Mouse (Mus musculus) CD8-positive naive resting alpha-beta T cell, adult 2 months (primary cell): ENCODE measurements around the gene Tmem86a.
A peak's percentile ranks its signal among the peaks of the same experiment; 100 is the strongest.

Experiments used
- DNase-seq, 2 experiments: peaks; one replicate each; pipeline ENCODE4 v3.0.0; 2022; ENCODE audit warnings: low read depth in 2 of 2, low spot score in 2 of 2

The Tmem86a gene

GRCm38 (mm10) chr7:47050366-47050765, at the start of gene Tmem86a:
Gene Tmem86a (plus strand): TSS chr7:47050601.
- DNase-seq, result peak; percentile 87 to 89

GRCm38 (mm10) chr7:47000644-47000983, 49.8 kb upstream of the Tmem86a start:
- no peak for DNase-seq

- no peak for DNase-seq
Measured at GRCm38 (mm10) chr7:47001125-47001899, 49.1 kb upstream of the Tmem86a start.

GRCm38 (mm10) chr7:47001900-47002275, 48.5 kb upstream of the Tmem86a start:
- DNase-seq, result no peak

GRCm38 (mm10) chr7:47003411-47004115, 46.8 kb upstream of the Tmem86a start:
- no peak for DNase-seq

GRCm38 (mm10) chr7:47007109-47007780, 43.2 kb upstream of the Tmem86a start:
- peak in 1 of 2 experiments; percentile 15 for DNase-seq

- no peak for DNase-seq
Measured at GRCm38 (mm10) chr7:47007818-47008167, 42.6 kb upstream of the Tmem86a start.

GRCm38 (mm10) chr7:47008168-47008993, 42.0 kb upstream of the Tmem86a start, which contains the start of gene Spty2d1:
Gene Spty2d1 (minus strand): TSS chr7:47008411.
- peak; percentile 98 to 99 for DNase-seq

- peak in 1 of 2 experiments; percentile 7 for DNase-seq
Measured at GRCm38 (mm10) chr7:47013131-47013767, 37.2 kb upstream of the Tmem86a start.

- DNase-seq, result no peak
Measured at GRCm38 (mm10) chr7:47014564-47015389, 35.6 kb upstream of the Tmem86a start.

GRCm38 (mm10) chr7:47015390-47016065, 34.9 kb upstream of the Tmem86a start:
- DNase-seq, result peak; percentile 28 to 48

GRCm38 (mm10) chr7:47016602-47017001, 33.8 kb upstream of the Tmem86a start:
- DNase-seq, result no peak

GRCm38 (mm10) chr7:47017146-47017545, 33.3 kb upstream of the Tmem86a start:
- DNase-seq, result no peak

GRCm38 (mm10) chr7:47019641-47020040, 30.8 kb upstream of the Tmem86a start:
- DNase-seq, result no peak

GRCm38 (mm10) chr7:47020956-47021355, 29.4 kb upstream of the Tmem86a start:
- no peak for DNase-seq

- peak; percentile 14 to 30 for DNase-seq
Measured at GRCm38 (mm10) chr7:47022482-47022881, 27.9 kb upstream of the Tmem86a start.

GRCm38 (mm10) chr7:47023530-47023929, 26.9 kb upstream of the Tmem86a start:
- DNase-seq, result peak; percentile 82 to 88

GRCm38 (mm10) chr7:47024454-47024853, 25.9 kb upstream of the Tmem86a start:
- no peak for DNase-seq

GRCm38 (mm10) chr7:47025429-47025828, 25.0 kb upstream of the Tmem86a start:
- DNase-seq, result no peak
